Mouse (Mus musculus): ENCODE data around the gene Pax8.

DNA sequence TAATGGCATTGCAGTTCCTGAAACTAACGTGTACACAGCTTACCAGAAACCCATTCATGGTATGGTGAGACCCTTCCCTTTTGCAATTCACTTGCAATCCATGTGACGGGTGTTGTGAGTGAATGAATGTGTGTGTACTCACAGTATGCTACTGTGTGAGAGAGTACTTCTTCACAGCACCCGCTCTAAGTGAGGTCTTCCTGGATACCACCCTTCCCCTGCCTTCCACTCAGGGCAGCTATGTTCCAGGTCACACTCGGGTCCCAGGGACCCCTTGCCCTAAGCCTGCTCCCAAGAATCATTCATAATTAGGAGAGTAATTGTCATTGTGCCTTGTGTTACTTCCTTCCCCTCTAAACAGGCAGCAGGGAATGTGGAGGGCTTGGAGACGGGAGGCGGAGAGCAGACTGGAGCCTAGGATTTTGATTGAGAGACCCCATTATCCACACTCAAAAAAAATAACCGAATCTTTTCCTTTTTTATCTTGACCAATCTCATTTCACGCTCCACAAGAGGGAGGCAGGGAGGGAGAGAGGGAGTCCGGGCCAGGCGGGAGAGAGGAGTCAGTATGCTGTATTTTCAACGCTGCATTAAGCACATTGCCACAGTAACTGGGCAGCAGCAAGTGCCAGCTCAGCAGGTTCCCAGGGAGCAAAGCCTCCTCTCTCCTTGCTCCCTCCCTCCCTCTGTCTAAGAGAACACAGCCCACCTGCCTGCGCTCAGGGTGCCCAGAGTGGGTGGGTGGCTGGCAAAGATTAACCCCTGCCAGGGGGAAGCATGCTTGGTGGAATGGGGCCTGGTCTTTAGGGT lies 47.3 kb downstream of the Pax8 start:
- TF ChIP-seq ZC3H11A (IDR thresholded peaks at IDR 0.05; ENCODE audit: low read depth, low read length) (no peak), CTCF (conservative IDR thresholded peaks at IDR 0.05 in 1 of 2, IDR thresholded peaks at IDR 0.05 in 1 of 2; ENCODE audit: low read depth in 2 of 2, low read length in 2 of 2) (no peak)
